Mouse (Mus musculus) liver, embryonic 11.5 days (tissue): Measurements from ENCODE around the gene Zfhx2. TPM values are rescaled to one million over a fixed set of nuclear protein-coding genes. Genes with fewer than 3 reads are reported as not detected.

Experiments used
- ATAC-seq: fragments of 200-750 bp; cut with Nextera tagmentation; replicated peaks from 2 replicates; pipeline ENCODE4 v1.8.0; 2017; ENCODE audit warnings: moderate number of reproducible peaks, mild to moderate bottlenecking, moderate TSS enrichment, moderate library complexity; ENCODE audit not compliant: low FRiP score
- DNase-seq: peaks from one replicate; pipeline ENCODE4 v3.0.0-alpha.2; 2017; ENCODE audit warnings: low spot score
- H3K27ac ChIP-seq: fragments of 300-500 bp; sonication (generic); 2 replicates; pipeline ENCODE4 v1.5.1; 2014; ENCODE audit warnings: mild to moderate bottlenecking, low read depth, low read length, control low read depth
- H3K27me3 ChIP-seq: fragments of 300-500 bp; sonication (generic); replicated peaks from 2 replicates; pipeline ENCODE4 v1.6.1; 2014; ENCODE audit warnings: low read length, mixed read lengths; ENCODE audit not compliant: control insufficient read depth, insufficient read depth
- H3K36me3 ChIP-seq: fragments of 300-500 bp; sonication (generic); 2 replicates; pipeline ENCODE4 v1.6.1; 2014; ENCODE audit warnings: mild to moderate bottlenecking, low read length, moderate library complexity, mixed read lengths; ENCODE audit not compliant: control insufficient read depth, insufficient read depth
- H3K4me1 ChIP-seq: fragments of 300-500 bp; sonication (generic); replicated peaks from 2 replicates; pipeline ENCODE4 v1.6.1; 2014; ENCODE audit warnings: low read length, mixed read lengths; ENCODE audit not compliant: control insufficient read depth, insufficient read depth
- H3K4me2 ChIP-seq: fragments of 300-500 bp; sonication (generic); 2 replicates; pipeline ENCODE4 v1.6.1; 2014; ENCODE audit warnings: mild to moderate bottlenecking, control low read depth, moderate library complexity
- H3K4me3 ChIP-seq: fragments of 300-500 bp; sonication (generic); 2 replicates; pipeline ENCODE4 v1.5.1; 2014; ENCODE audit warnings: low read depth, low read length, control low read depth
- H3K9ac ChIP-seq: fragments of 300-500 bp; sonication (generic); 2 replicates; pipeline ENCODE4 v1.6.1; 2014; ENCODE audit warnings: low read depth, low read length, control low read depth
- H3K9me3 ChIP-seq: fragments of 300-500 bp; sonication (generic); 2 replicates; pipeline ENCODE4 v1.6.1; 2016; ENCODE audit warnings: low read length, inconsistent platforms, mixed read lengths; ENCODE audit not compliant: control insufficient read depth
- WGBS: fragments of 180-500 bp; shearing (Covaris S2); extraction: QIAGEN DNeasy Blood & Tissue Kit; methylation state at CpG from one replicate; pipeline ENCODE4 v1.1.7; 2014; 5-methylcytosine and 5-hydroxymethylcytosine counted together
- polyA plus RNA-seq: library from polyadenylated mRNA; unstranded; fragments of >200 nt; fragmentation: Nextera tagmentation; extraction: Ambion mirVana; gene quantifications from 2 replicates; pipeline ENCODE4 v1.2.1, GENCODE M21; 2014

The Zfhx2 gene
- polyA plus RNA-seq, 1 experiment from 2014 or later: 2.8 TPM

DNA sequence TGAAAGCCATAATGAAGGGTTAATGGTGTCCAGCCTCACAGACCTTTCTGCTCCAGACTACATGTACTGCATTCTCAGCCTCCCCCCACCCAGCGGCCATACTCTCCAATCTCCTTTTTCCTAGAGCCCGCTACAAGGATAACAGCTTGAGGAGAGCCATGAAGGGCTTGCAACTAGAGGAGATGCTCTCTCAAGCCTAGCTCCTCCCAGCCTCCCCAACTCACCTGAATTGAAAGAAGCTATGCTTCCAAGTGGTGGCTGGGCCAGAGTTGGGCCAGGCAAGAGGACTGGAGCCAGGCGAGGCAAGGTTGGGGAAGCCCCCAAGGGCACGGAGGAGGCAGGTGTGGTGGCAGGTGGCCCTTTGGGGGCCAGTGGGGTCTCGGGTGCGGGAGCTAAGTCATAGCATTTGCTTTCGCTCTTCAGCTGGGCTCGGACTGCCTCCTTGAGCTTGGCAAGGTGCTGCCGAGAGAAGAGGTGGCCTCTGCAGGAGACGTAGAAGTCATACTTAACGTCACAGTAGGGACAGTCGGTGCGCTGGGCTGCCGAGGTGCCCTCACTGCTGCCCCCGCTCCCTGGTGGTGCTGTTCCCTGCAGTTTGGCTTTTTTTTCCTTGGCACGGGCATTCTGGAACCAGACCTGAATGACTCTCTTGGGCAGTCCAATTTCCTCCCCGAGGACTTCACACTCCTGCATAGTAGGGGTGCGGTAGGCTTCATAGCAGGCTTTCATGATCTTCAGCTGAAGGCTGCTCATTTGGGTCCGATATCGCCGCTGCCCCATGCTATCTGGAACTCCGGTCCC lies 28.3 kb downstream of the Zfhx2 start:
- WGBS: 77% methylated on average over 22 of the region's 22 CpGs
- no peak for DNase-seq
- no peaks in the 10 kb centered on the region for H3K9me3 ChIP-seq
- H3K9ac ChIP-seq: peak overlapping the region; percentile 68
- H3K27ac ChIP-seq: 0 out of 2 replicates have a peak overlapping the region, but pooled peaks have one; percentile 56
- peak overlapping the region; percentile 54 for H3K4me3 ChIP-seq
- no peaks in the 10 kb centered on the region for H3K36me3 ChIP-seq
- H3K4me1 ChIP-seq: peaks cover 31% of the 10 kb centered on the region
- H3K27me3 ChIP-seq: peaks cover 5% of the 10 kb centered on the region; the same call in 1 of the 2 replicates
- ATAC-seq: no peak
- H3K4me2 ChIP-seq: peak overlapping the region; percentile 74

DNA sequence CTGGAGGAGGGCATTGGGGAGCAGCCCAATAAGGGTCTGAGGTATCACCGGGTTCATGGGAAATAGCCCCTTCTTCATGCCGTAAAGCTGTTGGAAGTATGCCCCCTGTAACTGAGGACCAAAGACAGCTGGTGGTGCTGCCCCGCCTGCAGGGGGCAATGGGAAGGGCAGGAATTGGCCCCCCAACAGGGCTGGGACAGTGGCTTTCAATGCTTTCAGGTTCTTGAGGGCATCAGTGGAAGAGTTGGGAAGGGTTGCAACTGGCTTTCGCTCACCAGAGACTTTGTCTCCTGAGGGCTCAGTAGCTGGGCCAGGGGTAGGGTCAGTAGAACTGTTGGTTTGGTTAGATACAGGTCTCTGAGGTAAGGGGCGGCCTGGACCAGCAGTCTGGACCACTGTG lies 29.0 kb downstream of the Zfhx2 start:
- peaks cover 36% of the 10 kb centered on the region for H3K4me1 ChIP-seq
- DNase-seq (no peak), ATAC-seq (peak; percentile 27)
- peak overlapping the region; percentile 74 for H3K4me2 ChIP-seq
- H3K27me3 ChIP-seq: peaks cover 5% of the 10 kb centered on the region; the same call in 1 of the 2 replicates
- peak overlapping the region; percentile 56 for H3K27ac ChIP-seq
- H3K9me3 ChIP-seq: no peaks in the 10 kb centered on the region
- peak overlapping the region; percentile 54 for H3K4me3 ChIP-seq
- 66% methylated on average over 5 of the region's 5 CpGs for WGBS
- no peaks in the 10 kb centered on the region for H3K36me3 ChIP-seq
- H3K9ac ChIP-seq: peak overlapping the region; percentile 68

DNA sequence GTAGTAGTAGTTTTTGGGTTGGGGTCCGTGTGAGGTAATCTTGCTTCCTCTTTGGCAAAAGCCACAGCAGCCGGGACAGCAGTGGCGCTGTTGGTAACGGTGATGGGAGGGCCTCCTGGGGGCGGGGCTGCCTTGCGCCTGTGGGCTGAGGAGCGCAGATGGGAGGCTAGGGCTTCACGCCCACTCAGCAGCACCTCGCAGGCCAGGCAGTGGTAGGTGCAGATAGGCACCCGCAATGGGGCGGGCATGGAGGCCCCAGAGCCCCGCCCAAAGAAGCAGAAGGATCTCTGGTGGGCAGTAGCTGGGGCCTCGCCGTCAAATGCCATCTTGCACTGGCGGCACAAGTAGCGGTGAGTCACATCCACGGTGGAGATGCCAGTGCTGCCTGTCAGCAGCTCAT lies 29.5 kb downstream of the Zfhx2 start:
- H3K4me2 ChIP-seq: peak overlapping the region; percentile 74
- H3K9me3 ChIP-seq: no peaks in the 10 kb centered on the region
- peak overlapping the region; percentile 70 for H3K27ac ChIP-seq
- WGBS: 7% methylated on average over 17 of the region's 17 CpGs
- peak; percentile 99 for ATAC-seq
- peak overlapping the region; percentile 68 for H3K9ac ChIP-seq
- H3K4me1 ChIP-seq: peaks cover 36% of the 10 kb centered on the region
- H3K36me3 ChIP-seq: no peaks in the 10 kb centered on the region
- peak; percentile 69 for DNase-seq
- peaks cover 5% of the 10 kb centered on the region; the same call in 1 of the 2 replicates for H3K27me3 ChIP-seq
- peak overlapping the region; percentile 54 for H3K4me3 ChIP-seq

DNA sequence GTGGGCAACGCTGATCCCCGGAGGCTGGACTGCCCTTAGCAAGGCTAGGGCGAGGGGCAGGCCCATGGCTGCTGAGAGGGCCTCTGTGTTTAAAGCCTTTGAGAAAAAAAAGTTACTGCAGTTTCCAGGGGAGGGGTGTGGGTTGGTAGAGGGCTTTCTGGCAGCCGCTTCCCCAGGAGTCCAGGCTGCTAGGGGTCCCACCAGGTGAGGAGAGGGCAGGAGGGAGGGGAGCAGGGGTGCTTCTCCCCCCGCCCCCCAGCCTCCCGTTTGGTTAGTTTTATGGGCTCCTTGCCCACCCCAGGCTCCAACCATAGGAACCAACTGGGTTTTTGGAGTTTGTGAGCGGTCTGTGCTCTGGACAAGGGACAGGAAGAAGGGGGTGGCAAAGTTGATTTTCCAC lies 30.3 kb downstream of the Zfhx2 start:
- Histone ChIP-seq H3K36me3 (no peaks in the 10 kb centered on the region), H3K9ac (peak overlapping the region; percentile 68), H3K4me3 (no peak overlapping the region), H3K4me1 (peaks cover 36% of the 10 kb centered on the region), H3K4me2 (peak overlapping the region; percentile 74), H3K9me3 (no peaks in the 10 kb centered on the region), H3K27me3 (peaks cover 5% of the 10 kb centered on the region; the same call in 1 of the 2 replicates), H3K27ac (peak overlapping the region; percentile 70; the same call in 1 of the 2 replicates)
- ATAC-seq: no peak
- DNase-seq: no peak
- WGBS: 60% methylated on average over 7 of the region's 7 CpGs

DNA sequence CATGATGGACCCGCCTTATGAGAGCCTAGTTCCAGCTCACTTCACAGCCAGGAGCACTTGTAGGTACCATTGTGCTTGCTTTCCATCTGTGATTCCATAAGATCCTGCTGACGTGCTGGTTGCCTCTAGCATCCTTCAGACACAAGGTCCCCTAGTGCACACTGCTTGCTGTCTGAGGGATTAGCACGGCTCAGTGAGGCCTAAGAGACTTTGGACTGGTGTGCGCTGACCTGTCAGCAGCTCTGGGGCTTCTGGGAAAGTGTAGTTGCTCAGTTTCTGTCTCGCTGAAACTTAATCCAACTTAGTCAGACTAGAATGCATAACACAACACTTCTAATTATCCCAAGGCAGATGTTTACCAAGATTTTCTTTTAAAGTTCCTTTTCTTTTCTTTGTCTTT lies 32.2 kb downstream of the Zfhx2 start:
- no peak for DNase-seq
- Histone ChIP-seq H3K36me3 (no peaks in the 10 kb centered on the region), H3K4me2 (no peak overlapping the region), H3K9me3 (no peaks in the 10 kb centered on the region), H3K27me3 (peaks cover 5% of the 10 kb centered on the region; the same call in 1 of the 2 replicates), H3K9ac (no peak overlapping the region), H3K27ac (no peak overlapping the region), H3K4me1 (peaks cover 36% of the 10 kb centered on the region), H3K4me3 (no peak overlapping the region)
- no peak for ATAC-seq
- WGBS: 83% methylated on average over 5 of the region's 5 CpGs

DNA sequence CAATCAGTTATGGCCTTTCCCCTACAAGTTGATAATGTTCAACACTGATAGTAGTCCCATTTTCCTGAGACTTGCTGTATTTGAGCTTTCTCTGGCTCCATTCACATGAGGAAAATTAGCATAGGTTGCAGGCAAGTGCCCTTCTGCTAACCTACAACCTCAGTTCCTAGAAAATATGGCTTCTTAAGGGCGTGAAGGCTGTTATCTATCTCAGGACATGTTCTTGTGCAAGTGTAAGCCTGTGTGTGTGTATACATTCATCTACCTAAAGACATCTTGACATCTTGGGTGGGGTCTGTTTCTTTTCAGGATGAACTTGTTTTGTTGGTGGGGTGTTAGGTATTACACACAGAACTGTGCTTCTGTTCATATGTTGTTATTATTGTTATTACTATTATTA lies 33.1 kb downstream of the Zfhx2 start:
- WGBS: 39% methylated on average over 1 of the region's 1 CpGs
- H3K4me3 ChIP-seq: no peak overlapping the region
- no peaks in the 10 kb centered on the region for H3K36me3 ChIP-seq
- DNase-seq (no peak), ATAC-seq (peak; percentile 37)
- peaks cover 5% of the 10 kb centered on the region for H3K27me3 ChIP-seq
- H3K4me1 ChIP-seq: peaks cover 36% of the 10 kb centered on the region
- no peaks in the 10 kb centered on the region for H3K9me3 ChIP-seq
- peak overlapping the region; percentile 72 for H3K27ac ChIP-seq
- no peak overlapping the region for H3K9ac ChIP-seq
- H3K4me2 ChIP-seq: no peak overlapping the region; the same call in 1 of the 2 replicates

DNA sequence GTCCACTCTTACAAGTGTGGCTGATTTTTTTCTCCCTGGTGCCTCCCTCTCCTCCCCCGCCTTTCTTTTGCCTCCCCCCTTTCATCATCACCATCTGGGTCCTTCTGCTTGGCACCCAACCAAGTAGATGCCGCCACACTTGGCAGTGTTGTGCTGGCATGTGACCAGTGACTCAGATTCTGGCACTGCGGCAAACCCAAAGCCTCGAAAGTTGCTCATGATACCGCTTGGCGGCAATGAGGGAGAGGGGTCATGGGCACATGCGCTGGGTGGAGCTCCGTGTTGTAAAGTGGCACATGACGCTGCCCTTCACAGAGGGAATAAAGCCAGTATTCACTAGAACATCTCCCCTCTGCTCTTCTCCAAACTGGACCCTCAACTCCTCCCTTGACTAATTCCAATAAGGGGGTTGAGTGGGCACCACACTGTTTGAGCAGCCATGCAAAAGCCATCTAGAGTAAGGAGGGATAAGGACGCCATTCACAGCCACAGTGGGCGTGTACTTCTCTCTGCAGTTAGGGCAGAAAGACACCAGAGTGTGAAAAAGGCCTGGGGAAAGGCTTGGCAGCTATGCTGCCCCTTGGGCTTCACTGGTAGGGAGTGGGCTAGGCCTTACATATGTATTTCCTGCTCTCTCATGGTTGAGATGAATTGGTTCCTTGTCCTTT lies 36.8 kb downstream of the Zfhx2 start:
- Histone ChIP-seq H3K9ac (no peak overlapping the region), H3K4me2 (no peak overlapping the region), H3K27ac (no peak overlapping the region), H3K27me3 (peaks cover 3% of the 10 kb centered on the region; the same call in 1 of the 2 replicates), H3K4me3 (no peak overlapping the region), H3K36me3 (no peaks in the 10 kb centered on the region), H3K9me3 (no peaks in the 10 kb centered on the region), H3K4me1 (peaks cover 13% of the 10 kb centered on the region)
- ATAC-seq (no peak), DNase-seq (no peak)
- 76% methylated on average over 11 of the region's 11 CpGs for WGBS

DNA sequence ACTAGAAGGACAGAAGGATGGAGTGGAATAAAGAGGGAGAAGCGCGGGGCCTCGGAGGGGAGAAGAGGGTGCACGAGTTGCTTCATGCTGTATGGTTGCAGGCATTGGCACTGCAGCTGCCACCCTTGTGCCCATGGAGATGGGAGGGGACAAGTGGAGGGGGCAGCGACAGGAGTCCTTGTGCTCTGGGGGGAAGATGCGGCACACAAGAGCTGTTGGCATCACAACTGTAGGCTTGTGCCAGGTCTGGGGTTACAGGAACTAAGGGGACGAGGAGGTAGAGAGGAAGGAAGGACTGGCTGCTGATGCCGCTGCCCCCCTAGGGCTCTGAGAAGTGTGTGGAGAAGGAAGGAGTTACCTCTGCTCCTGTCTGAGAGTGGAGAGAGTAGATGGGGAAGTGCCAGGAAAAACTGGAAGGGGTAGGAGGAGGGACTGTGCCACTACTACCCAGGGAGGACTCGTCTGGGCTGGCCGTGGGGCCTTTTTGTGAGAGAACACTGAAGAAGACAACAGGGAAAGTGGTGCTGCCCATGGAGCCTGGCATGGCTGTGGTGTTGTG lies 37.9 kb downstream of the Zfhx2 start:
- 84% methylated on average over 10 of the region's 10 CpGs for WGBS
- Histone ChIP-seq H3K4me3 (no peak overlapping the region), H3K9me3 (no peaks in the 10 kb centered on the region), H3K4me1 (peaks cover 9% of the 10 kb centered on the region), H3K9ac (no peak overlapping the region), H3K27me3 (peaks cover 3% of the 10 kb centered on the region; the same call in 1 of the 2 replicates), H3K4me2 (no peak overlapping the region), H3K27ac (no peak overlapping the region), H3K36me3 (no peaks in the 10 kb centered on the region)
- no peak for DNase-seq
- no peak for ATAC-seq
